Mouse (Mus musculus): ENCODE results near the gene Me1.

DNA sequence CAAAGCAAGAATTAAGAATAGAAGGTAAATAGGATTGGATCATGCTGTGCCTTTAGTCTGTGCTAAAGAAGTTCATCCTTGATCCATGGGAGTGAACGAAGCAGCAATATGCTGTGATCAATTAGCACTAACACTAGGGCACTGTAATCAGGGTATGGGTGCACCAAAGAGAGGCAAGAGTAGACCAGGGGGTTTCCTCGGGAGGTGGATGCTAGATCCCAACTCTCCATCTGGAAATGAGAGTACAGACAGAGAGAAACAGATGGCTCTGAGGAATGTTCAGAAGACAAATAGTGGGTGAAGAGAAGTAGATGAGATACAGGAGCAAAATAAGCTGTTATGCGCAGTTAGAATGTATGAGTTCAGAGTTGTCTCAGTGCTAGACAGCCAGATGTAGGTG is 68.8 kb downstream of the Me1 start:
- no peak for TF ChIP-seq CTCF (IDR thresholded peaks at IDR 0.05; ENCODE audit: borderline replicate concordance, extremely low read depth, insufficient read depth, insufficient read length)
- TF ChIP-seq POLR2A (IDR thresholded peaks at IDR 0.05; ENCODE audit: borderline replicate concordance, extremely low read depth, insufficient read depth, insufficient read length, poor library complexity, severe bottlenecking) = no peak

All from brain, embryonic 14.5 days (tissue).